Mouse (Mus musculus) frontal cortex, adult 2 months (tissue): ENCODE data around the gene Zfp445. TPM values are rescaled to one million over a fixed set of nuclear protein-coding genes. Genes with fewer than 3 reads are reported as not detected.

Experiments used
- DNase-seq, 2 experiments: peaks; one replicate each; pipeline ENCODE4 v3.0.0; 2022; ENCODE audit warnings: low spot score in 1 of 2; ENCODE audit errors: extremely low spot score in 1 of 2
- polyA plus RNA-seq: library from polyadenylated mRNA; depleted of rRNA; stranded (reverse); fragments of >200 nt; gene quantifications from 2 replicates; pipeline ENCODE4 v1.2.3, GENCODE M21; 2012; rRNA removed

Zfp445 gene
- polyA plus RNA-seq, 1 experiment = 158 TPM

DNA sequence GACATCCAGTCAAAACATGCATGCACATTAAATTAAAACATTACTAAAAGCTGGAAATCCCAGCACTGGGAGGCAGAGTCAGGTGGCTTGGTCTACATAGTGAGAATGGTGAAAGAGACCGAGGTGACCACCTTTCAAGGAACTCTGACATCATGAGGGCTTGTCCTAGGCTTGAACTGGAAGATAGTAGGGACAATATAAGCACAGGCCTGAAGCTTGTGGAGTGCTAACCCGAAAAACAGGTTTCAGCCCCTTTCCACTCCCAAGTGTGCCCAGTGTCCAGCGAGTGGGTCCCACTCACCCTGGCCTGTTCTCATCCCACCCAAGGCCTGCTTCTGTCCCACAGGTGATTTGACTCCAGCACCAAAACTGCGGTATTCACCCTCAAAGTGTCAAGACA lies 28.6 kb downstream of the Zfp445 start:
- DNase-seq = no peak

DNA sequence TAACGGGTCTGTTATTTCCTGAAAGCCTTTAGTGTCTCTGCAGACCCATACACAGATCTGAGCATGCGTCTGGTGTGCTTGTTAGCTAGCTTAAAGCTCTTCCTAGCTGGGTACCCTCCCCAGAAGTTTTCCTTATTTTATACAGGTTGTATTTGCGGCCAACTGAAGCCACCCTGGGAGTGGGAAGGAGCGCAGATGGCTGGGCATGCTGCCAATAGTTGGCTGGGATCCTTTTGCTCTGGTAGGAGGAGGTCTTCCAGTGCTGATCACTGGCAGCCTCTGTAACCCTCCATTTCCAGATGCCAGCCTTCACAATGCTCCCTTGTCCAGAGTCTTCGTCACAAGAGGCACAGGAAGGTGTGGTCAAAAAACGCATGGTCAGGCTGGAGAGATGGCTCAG lies 29.0 kb downstream of the Zfp445 start:
- peak; percentile 15 to 72 for DNase-seq

DNA sequence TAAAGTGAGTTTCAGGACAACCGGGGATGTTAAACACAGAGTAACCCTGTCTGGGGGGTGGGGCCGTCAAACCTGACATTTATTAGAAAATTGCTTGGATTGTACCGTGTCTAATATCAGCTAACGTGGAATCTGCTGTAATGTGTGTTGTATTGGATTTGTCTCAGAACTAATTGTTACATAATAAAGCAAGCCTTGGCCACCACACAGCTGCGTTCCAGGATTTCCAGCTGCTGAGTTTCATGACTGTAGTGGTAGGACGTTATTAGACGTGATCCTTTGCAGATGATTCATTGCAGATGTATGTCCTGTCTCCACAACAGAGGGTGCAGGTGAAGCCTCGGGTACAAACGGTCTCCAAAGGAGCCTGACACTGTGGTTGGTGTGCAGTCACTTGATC lies 29.7 kb downstream of the Zfp445 start:
- DNase-seq = no peak

DNA sequence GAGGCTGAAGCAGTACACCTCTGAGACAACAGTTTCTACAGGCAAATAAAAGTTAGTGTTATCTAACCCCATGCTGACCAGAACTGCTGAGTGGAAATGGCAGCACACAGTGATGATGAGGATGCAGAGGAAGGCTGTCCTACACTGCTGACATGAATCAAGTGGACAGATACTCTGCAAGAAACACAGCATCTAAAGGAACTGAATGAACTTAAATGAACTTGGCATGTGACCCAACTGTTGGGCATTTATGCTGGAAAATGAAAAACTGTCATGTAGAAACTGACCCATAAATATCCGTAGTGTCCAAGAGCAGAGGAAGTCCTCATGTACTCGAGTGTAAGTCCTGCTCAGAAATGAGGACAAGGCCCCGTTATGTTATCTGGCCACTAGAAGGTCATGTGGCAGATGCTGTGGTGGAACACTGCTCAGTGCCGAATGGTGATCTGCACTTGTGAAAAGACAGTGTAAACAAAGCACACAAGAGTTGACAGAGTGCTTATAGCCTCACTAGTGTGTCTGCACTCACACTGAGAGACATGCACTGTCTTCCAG lies 35.9 kb downstream of the Zfp445 start:
- no peak for DNase-seq

DNA sequence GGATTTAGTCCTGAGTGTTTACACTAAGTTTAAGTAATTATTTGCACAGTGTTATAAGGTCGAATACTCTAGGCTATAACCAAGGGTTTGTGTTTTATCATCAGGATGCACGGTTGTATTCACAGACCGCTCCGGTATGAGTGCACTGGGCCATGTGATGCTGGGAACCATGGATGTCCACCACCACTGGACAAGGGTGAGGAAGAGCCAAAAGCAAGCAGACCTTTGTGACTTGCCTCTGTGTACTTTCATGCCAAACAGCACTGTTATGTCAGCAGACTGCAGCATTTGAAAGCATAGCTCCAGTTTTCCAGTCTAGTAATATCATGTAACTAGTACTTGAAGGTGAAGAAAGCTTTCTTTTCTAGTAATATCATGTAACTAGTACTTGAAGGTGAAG lies 39.1 kb downstream of the Zfp445 start:
- DNase-seq = no peak

DNA sequence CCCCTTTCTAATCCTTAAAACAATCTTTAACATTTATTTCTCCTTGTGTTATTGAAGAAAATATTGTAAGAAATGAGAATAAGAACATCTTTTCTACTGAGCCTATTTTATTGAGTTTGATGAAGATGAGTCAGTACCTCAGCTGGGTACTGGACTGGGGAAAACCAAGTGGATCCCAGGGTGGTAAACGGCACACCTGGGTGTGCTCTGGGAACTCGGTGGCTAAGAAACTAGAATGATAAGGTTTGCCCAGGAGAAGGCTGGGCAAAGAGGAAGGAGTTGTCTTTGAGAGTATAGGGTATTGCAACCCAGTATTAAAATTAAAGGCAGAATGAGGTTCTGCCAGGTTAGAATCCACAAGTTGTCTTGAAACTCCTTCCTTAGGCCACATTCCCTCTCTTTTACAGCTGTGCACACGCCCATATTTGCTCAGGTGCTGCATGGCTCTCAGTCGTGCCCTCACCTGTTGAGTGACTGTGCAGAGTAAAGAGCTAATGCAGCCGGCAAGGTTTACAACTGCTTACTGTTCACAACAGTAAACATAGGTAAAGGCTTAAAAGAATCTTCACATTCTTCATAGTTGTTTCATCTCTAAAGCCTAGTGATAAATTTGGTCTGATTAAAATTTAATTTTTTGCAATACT lies 42.3 kb downstream of the Zfp445 start:
- no peak for DNase-seq

DNA sequence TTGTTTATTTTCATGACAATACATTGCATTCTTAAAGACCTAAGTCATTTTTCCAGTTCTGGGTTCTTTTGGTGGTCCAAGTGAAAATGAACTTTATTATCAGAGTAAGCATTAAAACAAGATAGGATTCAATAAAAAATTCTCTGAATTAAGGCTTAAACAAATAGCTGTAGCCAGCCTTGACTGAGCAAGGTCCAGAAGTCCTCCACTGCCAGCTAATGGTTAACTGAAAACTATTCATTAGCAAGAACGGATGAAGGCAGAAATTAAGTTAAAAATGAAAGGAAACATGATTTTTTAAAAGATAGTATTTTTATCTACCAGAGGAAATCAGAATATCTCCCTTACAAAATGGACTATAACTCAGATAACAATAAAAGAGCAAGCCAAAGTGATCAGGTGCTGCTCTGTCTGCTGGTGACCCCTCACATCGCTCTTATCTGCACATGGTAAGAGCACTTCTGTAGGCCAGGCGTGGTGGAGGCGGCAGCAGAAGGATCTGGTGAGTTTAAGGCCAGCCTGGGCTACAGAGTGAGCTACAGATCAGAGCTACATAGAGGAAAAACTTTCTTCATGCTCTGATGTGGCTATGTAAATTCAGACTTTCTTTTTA lies 50.5 kb downstream of the Zfp445 start:
- no peak for DNase-seq

DNA sequence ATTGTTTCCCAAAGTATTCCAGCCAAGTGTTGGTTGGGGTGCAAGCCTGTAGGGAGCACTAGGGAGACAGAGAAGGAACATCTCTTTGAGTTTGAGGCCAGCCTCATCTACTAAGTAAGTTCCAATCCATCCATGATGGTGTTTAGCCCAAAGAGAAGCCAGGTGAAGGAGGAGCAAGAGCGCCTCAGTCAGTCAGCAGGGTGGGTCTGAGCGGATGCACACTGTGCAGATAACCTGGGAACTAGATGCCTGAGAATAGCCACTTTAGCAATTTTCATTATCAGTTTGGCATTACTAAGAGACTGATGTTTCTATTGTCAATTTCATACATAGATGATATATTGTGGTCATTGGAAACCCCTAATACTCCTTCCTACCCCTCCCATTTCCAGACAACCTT lies 51.0 kb downstream of the Zfp445 start:
- DNase-seq = no peak

DNA sequence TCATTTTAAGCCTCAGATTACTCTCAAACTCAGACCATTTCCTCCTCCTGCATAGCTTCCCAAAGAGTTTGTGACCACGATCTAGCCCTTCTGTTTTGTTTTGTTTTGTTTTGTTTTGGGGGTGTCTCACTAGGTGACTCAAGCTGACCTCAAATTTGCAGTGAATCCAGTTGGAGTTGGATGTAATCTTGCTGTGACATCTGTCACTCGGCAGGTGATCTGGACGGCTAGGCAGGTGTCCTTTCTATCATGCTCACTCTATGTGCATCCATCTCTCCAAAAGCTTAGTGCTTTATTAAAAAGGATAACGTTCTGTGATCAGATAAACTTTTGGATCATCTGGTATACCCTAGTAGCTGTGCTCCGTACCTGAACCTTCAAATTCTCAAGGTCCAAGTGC lies 53.4 kb downstream of the Zfp445 start:
- no peak for DNase-seq

DNA sequence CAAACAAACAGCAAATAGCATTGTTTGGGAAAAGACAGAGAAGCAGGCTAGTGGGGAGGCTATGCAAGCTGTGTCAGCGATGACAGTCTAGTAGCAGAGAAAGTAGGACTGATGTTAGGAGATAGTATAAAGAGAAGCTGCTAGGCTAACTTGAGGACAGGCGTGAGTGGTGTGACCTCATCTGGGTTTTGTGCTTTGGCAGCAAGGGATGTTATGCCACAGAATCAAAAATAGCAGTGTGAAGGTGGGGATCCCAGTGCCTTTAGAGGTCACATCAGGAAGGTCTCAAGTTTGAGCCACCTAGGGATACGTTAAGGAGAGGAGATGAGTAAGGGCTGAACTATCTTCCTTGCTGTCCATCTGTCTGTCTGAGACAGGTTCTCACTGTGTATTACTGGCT lies 55.6 kb downstream of the Zfp445 start:
- no peak for DNase-seq

DNA sequence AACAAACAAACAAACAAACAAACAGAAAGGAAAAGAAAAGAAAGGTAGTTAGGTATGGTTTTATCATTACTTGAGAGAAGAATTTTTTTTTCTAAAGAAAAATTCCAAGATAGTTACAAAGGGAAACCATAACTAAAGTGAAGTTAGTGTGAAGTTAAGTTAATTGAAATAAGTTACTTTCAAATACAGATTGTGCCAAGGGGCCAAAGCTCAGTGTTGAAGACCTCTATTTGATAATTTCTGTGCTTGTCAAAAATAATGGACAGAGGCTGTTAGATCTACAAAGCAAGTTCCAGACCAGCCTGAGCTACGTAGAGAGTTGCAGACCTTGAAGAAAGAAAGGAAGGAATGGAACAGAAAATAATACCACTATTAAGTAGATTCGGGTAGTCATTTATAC lies 58.6 kb downstream of the Zfp445 start:
- no peak for DNase-seq

DNA sequence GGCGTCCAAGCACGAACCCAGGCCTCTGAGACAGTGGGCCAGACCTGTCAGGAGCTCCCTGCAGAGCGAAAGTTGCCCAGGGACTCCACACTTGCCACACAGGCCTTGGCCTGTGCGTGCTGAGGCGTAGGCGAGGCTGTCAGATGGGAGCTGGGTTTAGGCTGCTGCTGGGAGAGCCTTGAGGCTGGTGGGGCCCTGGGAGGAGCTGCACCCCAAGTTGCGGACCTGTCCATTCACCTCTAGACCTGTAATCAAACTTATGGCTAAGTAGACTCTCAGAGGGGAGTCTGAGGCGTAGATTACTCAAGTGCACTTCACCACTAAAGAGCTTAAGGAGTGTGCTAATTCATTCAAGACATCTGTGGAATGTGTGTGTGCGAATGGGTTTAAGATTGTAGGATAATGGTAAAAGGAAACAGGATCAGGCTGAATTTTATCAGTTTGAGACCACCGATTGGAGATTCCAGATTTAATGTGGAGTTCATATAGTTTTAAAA lies 59.9 kb downstream of the Zfp445 start:
- DNase-seq = peak in 1 of 2 experiments; percentile 6

DNA sequence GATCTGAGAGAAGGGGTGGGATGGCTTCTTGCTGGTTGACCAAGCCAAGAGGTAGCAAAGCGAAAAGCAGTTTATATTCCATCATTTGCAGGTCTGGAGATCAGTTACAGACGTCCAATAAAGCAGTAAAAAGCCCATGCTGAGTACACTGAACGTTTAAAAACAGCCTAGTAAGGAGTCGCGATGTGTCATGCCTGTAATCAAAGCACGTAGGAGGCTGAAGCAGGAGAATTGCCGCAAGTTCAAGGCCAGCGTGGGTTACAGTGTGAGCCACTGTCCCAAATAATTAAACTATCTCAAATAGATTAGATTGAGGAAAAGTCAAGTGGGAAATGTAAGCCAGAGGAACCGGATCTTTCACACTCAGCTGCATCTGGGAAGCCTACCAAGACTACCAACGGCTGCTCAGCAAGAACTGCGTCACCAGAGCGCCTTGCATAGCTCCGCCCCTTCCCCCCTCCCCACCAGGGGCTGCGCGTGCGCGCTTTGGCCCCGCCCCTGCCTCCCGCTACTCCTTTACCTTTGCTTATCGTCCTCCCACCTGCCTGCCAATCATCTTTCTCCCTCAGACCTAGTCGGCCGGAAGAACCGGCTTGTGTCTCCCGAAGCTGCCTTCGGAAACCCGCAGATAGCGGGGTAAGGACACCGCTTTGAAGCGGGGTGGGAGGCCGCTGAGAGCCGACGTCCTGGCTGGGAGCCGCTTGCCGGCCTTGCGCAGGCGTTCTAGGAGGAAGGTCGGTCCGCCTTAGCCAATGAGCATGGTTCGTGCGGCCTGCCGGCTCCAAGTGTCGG lies 60.6 kb downstream of the Zfp445 start, which contains the start of gene Tcaim:
TSS of gene Tcaim (plus strand) at position 487 of the 792 bp plus-strand sequence.
- peak; percentile 74 to 93 for DNase-seq

Other genes with a start within 250 kb of the Zfp445 start
- not detected in 2 replicates for gene Topaz1, start 118.7 kb downstream of the Zfp445 start, polyA plus RNA-seq
- gene Tcaim, start 60.5 kb downstream of the Zfp445 start, polyA plus RNA-seq = 12.2 and 14.7 TPM in 2 replicates
- gene Gm35549, start 22.0 kb downstream of the Zfp445 start, polyA plus RNA-seq = not detected in 2 replicates
- 4.1 and 4.3 TPM in 2 replicates for gene Zkscan7, start 19.7 kb upstream of the Zfp445 start, polyA plus RNA-seq
- 4.8 and 5.9 TPM in 2 replicates for gene Zfp105, start 57.1 kb upstream of the Zfp445 start, polyA plus RNA-seq
- 20.5 and 20.7 TPM in 2 replicates for gene 1110059G10Rik, start 85.0 kb upstream of the Zfp445 start, polyA plus RNA-seq
- 1.1 and 1.9 TPM in 2 replicates for gene Kif15, start 85.0 kb upstream of the Zfp445 start, polyA plus RNA-seq
- gene Tmem42, start 155.3 kb upstream of the Zfp445 start, polyA plus RNA-seq = 31.0 and 34.1 TPM in 2 replicates
- gene Tgm4, start 168.7 kb upstream of the Zfp445 start, polyA plus RNA-seq = 1.4 and 1.5 TPM in 2 replicates
- 62.0 and 63.7 TPM in 2 replicates for gene Zdhhc3, start 247.2 kb upstream of the Zfp445 start, polyA plus RNA-seq
- gene Exosc7, start 247.2 kb upstream of the Zfp445 start, polyA plus RNA-seq = 65.5 and 71.4 TPM in 2 replicates